Mouse (Mus musculus): ENCODE results near the gene Gm20388.

The Gm20388 gene

GRCm38 (mm10) chr8:124067059-124067750 is 4156.6 kb downstream of the Gm20388 start:
- no peak for DNase-seq (ENCODE audit: low spot score in 2 of 2)

GRCm38 (mm10) chr8:124070363-124071324 is 4160.0 kb downstream of the Gm20388 start:
- no peak for DNase-seq (ENCODE audit: low spot score in 2 of 2)

GRCm38 (mm10) chr8:124075977-124076376 is 4165.3 kb downstream of the Gm20388 start:
- no peak for DNase-seq (ENCODE audit: low spot score in 2 of 2)

- DNase-seq (ENCODE audit: low spot score in 2 of 2), result no peak
These were observed 4165.8 kb downstream of the Gm20388 start for GRCm38 (mm10) chr8:124076416-124076815.

DNA sequence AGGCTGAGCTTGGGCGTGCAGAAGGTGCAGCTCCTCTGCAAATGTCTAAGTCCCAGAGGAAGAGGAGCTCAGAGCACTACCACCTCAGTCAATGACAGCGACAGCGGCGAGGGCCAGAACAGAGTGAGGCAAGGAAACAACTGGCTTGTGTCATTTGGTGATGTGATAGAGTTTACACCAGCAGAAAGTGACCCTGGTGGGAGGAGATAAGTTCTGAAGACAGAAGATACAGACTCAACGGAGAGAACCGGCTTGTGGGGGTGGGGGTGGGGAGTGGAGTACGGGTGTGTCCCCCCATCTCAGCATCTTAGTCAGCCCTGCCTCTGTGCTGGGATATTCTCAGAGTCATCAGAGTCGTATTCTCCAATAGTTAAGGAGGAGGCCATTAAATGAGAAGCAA is 4166.7 kb downstream of the Gm20388 start:
- DNase-seq (ENCODE audit: low spot score in 2 of 2), result no peak

- peak in 1 of 2 experiments; percentile 9 for DNase-seq (ENCODE audit: low spot score in 2 of 2)
These were observed 4167.4 kb downstream of the Gm20388 start for GRCm38 (mm10) chr8:124077998-124078397.

- DNase-seq (ENCODE audit: low spot score in 2 of 2), result no peak
These were observed 4168.3 kb downstream of the Gm20388 start for GRCm38 (mm10) chr8:124078969-124079368.

DNA sequence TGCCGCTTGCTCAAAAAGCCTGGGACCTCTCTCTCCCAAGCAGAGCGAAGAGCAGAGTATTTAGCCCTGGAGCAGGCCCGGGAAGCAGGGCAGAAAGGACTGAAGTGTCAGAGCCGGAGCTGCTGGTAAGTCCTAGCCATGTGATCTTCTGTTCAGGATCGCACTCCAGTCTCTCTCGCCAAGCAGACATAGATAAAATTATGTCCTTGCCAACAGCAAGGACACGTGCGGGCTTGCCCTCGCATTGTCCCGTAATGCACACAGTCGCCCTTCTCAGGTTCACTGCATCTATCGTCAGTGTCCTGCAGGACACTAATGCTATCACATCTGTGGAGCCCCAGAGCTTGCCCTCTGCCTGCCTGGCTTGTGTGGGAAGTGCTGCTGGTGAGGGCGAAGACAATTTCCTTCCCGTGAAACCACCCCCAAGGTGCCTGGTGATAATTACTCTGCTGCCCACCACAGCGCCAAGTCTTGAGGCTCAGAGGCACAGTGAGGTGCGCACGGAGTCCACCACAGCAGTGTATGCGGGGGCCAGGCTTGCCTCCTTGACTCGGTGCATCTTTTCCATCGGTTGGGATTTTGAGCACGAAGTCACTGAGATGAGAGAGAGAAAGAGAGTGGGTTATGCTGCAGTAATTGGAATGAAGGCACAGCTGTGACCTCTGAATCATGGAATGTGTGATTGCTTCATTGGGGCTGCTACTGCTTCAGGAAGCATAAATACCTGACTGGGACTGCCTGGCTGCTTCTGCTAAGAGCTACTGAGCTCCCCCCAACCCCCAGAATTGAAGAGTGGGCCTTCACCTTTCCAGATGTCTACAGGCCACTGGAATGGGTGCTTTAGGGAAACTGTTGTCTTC is 4170.1 kb downstream of the Gm20388 start:
- DNase-seq (ENCODE audit: low spot score in 2 of 2), result no peak

DNA sequence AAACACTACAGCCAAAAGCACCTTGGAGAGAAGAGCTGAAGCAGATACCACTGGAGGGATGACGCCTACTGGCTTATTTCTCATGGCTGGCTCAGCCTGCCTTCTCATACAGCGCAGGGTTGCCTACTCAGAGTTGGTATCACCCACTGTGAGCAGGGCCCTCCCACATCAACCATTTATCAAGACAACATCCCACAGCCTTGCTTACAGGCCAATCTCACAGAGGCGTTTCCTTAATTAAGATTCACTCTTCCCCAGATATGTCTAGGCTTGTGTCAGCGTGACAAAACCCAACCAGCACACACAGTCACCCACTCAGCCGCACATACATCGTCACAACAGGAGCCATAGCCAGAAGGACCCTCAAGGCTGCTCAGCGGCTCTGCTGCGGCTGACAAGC is 4172.0 kb downstream of the Gm20388 start:
- no peak for DNase-seq (ENCODE audit: low spot score in 2 of 2)

DNA sequence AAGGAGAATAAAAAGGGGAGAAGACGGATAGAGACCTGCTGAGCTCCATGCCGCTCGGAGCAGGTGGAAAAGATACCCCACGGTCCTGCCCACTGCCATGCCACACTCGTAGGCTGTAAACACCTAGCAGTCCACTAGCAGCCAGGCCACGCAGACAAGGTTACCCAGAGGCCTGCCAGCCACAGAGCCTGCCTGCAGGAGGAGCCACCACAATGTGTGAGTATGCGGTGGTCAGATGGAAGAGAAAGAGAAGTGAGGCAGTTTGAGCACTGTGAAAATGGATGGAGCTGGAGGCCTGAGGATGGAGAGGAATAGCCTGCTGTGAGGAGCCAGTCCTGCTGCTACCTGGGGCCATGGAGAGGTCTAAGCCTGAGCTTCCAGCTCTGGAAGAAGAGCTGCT is 4173.0 kb downstream of the Gm20388 start:
- DNase-seq (ENCODE audit: low spot score in 2 of 2), result no peak

DNA sequence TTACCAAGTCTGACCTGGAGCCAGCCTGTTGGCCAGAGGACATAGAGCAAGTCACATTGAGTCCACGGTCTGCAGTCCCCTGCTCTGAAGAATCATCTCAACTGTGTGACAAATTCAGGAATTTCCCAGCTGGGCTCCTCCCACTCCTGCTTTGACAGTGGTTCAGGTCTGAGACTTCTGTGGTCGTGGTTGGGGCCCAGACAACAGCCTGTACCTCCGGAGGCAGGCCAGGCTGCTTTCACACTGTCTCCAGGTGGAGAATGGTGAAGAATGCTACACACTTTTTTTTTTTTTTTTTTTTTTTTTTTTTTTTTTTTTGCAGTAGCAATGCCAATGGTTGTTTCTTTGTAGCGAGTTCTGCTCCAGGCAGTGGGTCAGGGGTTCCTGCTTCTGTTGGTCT is 4175.0 kb downstream of the Gm20388 start:
- DNase-seq (ENCODE audit: low spot score in 2 of 2), result no peak

DNA sequence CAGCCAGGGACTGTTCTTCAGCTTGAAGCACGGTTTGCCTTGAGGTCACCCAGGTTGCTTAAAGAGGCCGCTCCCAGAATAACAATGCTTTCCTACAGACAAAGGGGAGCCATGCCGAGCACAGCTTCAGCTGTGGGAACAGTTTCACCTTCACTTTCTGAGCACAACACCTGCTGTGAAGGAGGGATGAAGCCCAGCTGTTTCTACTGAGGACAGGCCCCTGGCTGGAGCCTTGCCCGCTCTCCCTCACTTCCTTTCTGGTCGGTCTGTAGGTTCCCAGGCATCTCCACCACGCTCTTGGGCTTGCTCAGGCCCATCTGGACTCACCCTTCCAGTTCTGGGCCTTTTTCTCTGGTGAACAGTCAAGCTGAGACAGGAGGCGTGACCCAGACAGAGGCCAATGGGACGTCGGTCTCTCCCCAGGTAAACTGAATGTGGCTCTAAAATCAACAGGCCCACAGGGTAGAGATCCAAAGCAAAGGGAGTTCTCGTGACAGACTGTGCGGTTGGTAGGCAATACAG is 4177.5 kb downstream of the Gm20388 start:
- no peak for DNase-seq (ENCODE audit: low spot score in 2 of 2)

- no peak for DNase-seq (ENCODE audit: low spot score in 2 of 2)
These were observed 4178.4 kb downstream of the Gm20388 start for GRCm38 (mm10) chr8:124089016-124089415.

GRCm38 (mm10) chr8:124090473-124090872 is 4179.8 kb downstream of the Gm20388 start:
- no peak for DNase-seq (ENCODE audit: low spot score in 2 of 2)

DNA sequence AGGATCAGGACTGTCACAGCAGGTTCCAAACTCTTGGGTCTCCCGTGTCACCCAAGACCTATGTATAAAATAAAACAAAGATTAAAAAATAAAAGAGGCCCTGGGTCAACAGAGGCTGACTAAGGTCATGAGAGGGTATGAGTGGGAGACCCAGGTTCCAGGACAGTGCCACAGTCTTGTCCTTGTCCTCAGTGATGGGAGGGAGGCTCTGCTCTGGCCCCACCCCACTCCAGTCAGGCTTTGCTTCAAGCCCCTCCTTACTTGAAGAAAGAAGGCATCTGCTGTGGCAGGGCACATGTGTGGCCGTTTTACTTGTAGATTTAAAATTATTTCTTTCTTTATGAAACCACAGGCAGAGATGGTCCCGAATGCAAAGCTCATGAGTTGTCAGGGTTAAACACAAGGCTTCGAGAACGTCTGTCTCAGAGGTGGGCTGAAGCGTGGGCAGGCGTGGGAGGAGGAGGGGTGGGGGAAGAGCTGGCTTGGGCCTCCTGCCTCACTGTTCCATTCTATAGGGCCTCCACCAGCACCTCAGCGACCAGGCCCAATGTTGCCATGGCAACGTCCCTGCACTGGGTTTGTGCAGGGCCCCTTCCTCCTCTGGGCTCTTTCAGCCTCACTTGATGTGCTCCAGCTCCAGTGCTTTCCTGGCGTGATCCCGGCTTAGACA is 4188.4 kb downstream of the Gm20388 start:
- no peak for DNase-seq (ENCODE audit: low spot score in 2 of 2)

DNA sequence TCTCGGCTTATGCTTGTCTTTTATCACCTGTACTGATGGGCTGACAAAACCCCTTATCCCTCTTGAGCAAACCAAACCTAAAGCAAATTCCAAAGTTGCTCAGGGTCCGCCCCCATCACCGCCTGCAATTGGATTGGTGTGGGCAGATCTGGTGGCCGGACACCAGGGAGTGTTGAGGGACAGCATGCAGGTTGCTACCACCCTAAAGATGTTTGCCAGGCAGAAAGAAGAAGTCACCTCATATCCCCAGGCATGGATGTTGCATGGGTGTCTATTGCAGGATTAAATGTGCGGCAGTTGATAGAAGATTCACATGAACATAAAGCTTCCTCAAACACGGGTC is 4189.0 kb downstream of the Gm20388 start:
- DNase-seq (ENCODE audit: low spot score in 2 of 2), result no peak

DNA sequence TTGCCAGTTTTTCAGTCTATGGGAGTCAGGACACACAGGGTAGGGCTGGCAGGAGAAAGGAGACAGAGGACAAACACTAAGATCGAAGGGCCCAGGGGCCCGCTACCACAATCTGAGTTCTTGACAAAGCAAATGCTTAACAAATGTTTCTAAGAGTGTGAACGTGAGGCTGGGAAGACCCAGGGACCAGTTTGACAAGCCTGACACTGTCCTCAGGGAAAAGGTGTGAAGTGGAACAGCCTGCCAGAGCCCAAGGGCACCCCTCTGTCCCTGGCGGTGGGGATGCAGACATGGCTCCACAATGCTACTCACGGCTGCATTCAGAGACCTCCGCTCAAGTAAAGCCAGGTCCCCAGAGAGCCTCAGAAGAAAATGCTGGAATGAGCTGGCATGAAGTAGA is 4195.2 kb downstream of the Gm20388 start:
- no peak for DNase-seq (ENCODE audit: low spot score in 2 of 2)

- DNase-seq (ENCODE audit: low spot score in 2 of 2), result no peak
These were observed 4195.9 kb downstream of the Gm20388 start for GRCm38 (mm10) chr8:124106328-124107195.

GRCm38 (mm10) chr8:124113108-124113507 is 4202.5 kb downstream of the Gm20388 start:
- no peak for DNase-seq (ENCODE audit: low spot score in 2 of 2)

DNA sequence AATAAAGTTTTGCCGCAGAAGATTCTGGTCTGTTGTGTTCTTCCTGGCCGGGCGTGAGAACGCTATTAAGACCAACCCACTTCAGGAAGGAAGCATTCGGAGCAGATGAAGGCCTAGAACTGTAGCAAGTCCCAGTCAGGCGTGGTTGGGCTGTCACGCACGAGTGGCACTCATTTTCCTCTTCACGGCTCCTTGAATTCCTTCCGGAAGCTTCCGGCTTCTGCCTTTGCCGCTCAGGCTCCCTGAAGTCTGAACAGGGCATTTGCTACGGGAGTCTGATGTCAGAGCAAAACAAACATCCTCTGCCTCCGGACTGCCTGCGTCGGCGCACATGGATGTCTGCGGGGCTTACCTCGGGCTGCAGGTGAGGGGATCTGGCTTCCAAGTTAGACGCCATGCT is 4214.6 kb downstream of the Gm20388 start:
- DNase-seq (ENCODE audit: low spot score in 2 of 2), result no peak
